Mouse (Mus musculus) hindbrain, embryonic 14.5 days (tissue): ENCODE measurements around the gene Ppp1r12c. TPM values are rescaled to one million over a fixed set of nuclear protein-coding genes. Genes with fewer than 3 reads are reported as not detected.

Source experiments
- microRNA-seq: library from miRNA; unstranded; fragments of <30 nt; microRNA quantifications from one replicate; pipeline ENCODE4, GENCODE M21; 2016
- polyA plus RNA-seq: library from polyadenylated mRNA; unstranded; fragments of >200 nt; fragmentation: Nextera tagmentation; extraction: Ambion mirVana; gene quantifications from 2 replicates; pipeline ENCODE4 v1.2.1, GENCODE M21; 2014

Gene Ppp1r12c
- polyA plus RNA-seq, 1 experiment from 2014 or later: 54.7 TPM

Small RNA genes lying within 50 kb of the gene (microRNA-seq; reads per million reads assigned to microRNA genes)
- not detected for gene Gm24605

Other genes starting within 250 kb of the Ppp1r12c start
- gene Ncr1, start 164.0 kb downstream of the Ppp1r12c start, polyA plus RNA-seq: not detected in 2 replicates
- 0.20 TPM in 1 of 2 replicates, not detected in the other for gene Gp6, start 103.9 kb downstream of the Ppp1r12c start, polyA plus RNA-seq
- gene Rdh13, start 56.0 kb downstream of the Ppp1r12c start, polyA plus RNA-seq: 41.6 and 45.5 TPM in 2 replicates
- 6.6 and 7.3 TPM in 2 replicates for gene Eps8l1, start 41.0 kb downstream of the Ppp1r12c start, polyA plus RNA-seq
- gene Tnnt1, start 14.7 kb upstream of the Ppp1r12c start, polyA plus RNA-seq: 1.8 and 3.9 TPM in 2 replicates
- gene Tnni3, start 22.5 kb upstream of the Ppp1r12c start, polyA plus RNA-seq: 0.36 and 0.46 TPM in 2 replicates
- 1.0 and 1.5 TPM in 2 replicates for gene Dnaaf3, start 30.8 kb upstream of the Ppp1r12c start, polyA plus RNA-seq
- gene Syt5, start 45.9 kb upstream of the Ppp1r12c start, polyA plus RNA-seq: 77.0 and 90.9 TPM in 2 replicates
- gene Ptprh, start 102.4 kb upstream of the Ppp1r12c start, polyA plus RNA-seq: 0.17 and 0.55 TPM in 2 replicates
- 2.0 and 2.7 TPM in 2 replicates for gene Tmem86b, start 129.7 kb upstream of the Ppp1r12c start, polyA plus RNA-seq
- 6.2 and 8.4 TPM in 2 replicates for gene Ppp6r1, start 157.3 kb upstream of the Ppp1r12c start, polyA plus RNA-seq
- 146 and 154 TPM in 2 replicates for gene Hspbp1, start 183.4 kb upstream of the Ppp1r12c start, polyA plus RNA-seq
- gene Brsk1, start 188.9 kb upstream of the Ppp1r12c start, polyA plus RNA-seq: 10.3 and 10.5 TPM in 2 replicates
- gene Tmem150b, start 223.6 kb upstream of the Ppp1r12c start, polyA plus RNA-seq: 0.12 and 0.24 TPM in 2 replicates
- gene Kmt5c, start 238.4 kb upstream of the Ppp1r12c start, polyA plus RNA-seq: 44.9 and 53.7 TPM in 2 replicates